Mouse (Mus musculus) intestine, postnatal 0 days (tissue): Measurements from ENCODE around the gene Urb1. TPM values are rescaled to one million over a fixed set of nuclear protein-coding genes. Genes with fewer than 3 reads are reported as not detected.

Experiments
- ATAC-seq: fragments of 200-750 bp; cut with Nextera tagmentation; 2 replicates; pipeline ENCODE4 v1.8.0; 2017; ENCODE audit warnings: mild to moderate bottlenecking, moderate TSS enrichment, moderate library complexity
- H3K27ac ChIP-seq: fragments of 300-500 bp; sonication (generic); 2 replicates; pipeline ENCODE4 v1.5.1; 2014; ENCODE audit warnings: mild to moderate bottlenecking, low read depth, low read length, moderate library complexity
- H3K27me3 ChIP-seq: fragments of 300-500 bp; sonication (generic); replicated peaks from 2 replicates; pipeline ENCODE4 v1.6.1; 2014; ENCODE audit warnings: low read length, mixed read lengths; ENCODE audit not compliant: control insufficient read depth, insufficient read depth
- H3K36me3 ChIP-seq: fragments of 300-500 bp; sonication (generic); 2 replicates; pipeline ENCODE4 v1.6.1; 2014; ENCODE audit warnings: mild to moderate bottlenecking, moderate library complexity; ENCODE audit not compliant: control insufficient read depth, insufficient read depth
- H3K4me1 ChIP-seq: fragments of 300-500 bp; sonication (generic); replicated peaks from 2 replicates; pipeline ENCODE4 v1.6.1; 2014; ENCODE audit warnings: antibody characterized with exemption, low read length, mixed read lengths; ENCODE audit not compliant: control insufficient read depth, insufficient read depth
- H3K4me2 ChIP-seq: fragments of 300-500 bp; sonication (generic); replicated peaks from 2 replicates; pipeline ENCODE4 v1.6.1; 2014; ENCODE audit warnings: low read depth, mild to moderate bottlenecking, moderate library complexity
- H3K4me3 ChIP-seq: fragments of 300-500 bp; sonication (generic); 2 replicates; pipeline ENCODE4 v1.5.1; 2014; ENCODE audit warnings: low read depth, low read length
- H3K9ac ChIP-seq: fragments of 300-500 bp; sonication (generic); 2 replicates; pipeline ENCODE4 v1.6.1; 2014; ENCODE audit warnings: mild to moderate bottlenecking, low read depth, low read length
- H3K9me3 ChIP-seq: fragments of 300-500 bp; sonication (generic); 2 replicates; pipeline ENCODE4 v1.6.1; 2016; ENCODE audit warnings: mixed run types; ENCODE audit not compliant: control insufficient read depth
- CTCF ChIP-seq: sonication (generic); IDR thresholded peaks from 2 replicates; pipeline ENCODE4 v1.5.1; 2016; ENCODE audit warnings: low read depth, mild to moderate bottlenecking, control low read depth, antibody characterized with exemption, moderate library complexity
- WGBS: fragments of 180-500 bp; shearing (Covaris S2); extraction: QIAGEN DNeasy Blood & Tissue Kit; methylation state at CpG from one replicate; pipeline ENCODE4 v1.1.7; 2014; 5-methylcytosine and 5-hydroxymethylcytosine counted together
- polyA plus RNA-seq: library from polyadenylated mRNA; unstranded; fragments of >200 nt; fragmentation: Nextera tagmentation; extraction: Ambion mirVana; gene quantifications from 2 replicates; pipeline ENCODE4 v1.2.1, GENCODE M21; 2015

The Urb1 gene
- polyA plus RNA-seq, 1 experiment from 2014 or later = 2.4 TPM

DNA sequence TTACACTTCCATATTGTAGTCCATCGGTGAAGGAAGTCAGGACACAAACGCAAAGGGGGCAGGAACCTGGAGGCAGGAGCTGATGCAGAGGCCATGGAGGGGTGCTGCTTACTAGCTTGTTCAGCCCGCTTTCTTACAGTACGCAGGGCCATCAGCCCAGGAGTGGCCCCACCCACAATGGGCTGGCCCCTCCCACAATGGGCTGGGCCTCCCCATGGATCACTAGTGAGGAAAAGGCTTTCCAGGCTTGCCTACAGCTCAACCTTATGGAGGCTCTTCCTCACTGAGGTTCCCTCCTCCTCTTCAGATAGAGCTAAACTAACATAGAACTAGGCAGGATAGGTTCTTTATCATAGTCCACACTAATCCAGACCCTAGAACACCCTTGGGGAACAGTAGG, 86.2 kb downstream of the Urb1 start:
- Histone ChIP-seq H3K36me3 (peaks cover 8% of the 10 kb centered on the region; the same call in 1 of the 2 replicates), H3K27me3 (no peaks in the 10 kb centered on the region), H3K4me2 (no peak overlapping the region), H3K9ac (no peak overlapping the region), H3K9me3 (no peaks in the 10 kb centered on the region), H3K27ac (no peak overlapping the region), H3K4me3 (no peak overlapping the region), H3K4me1 (no peaks in the 10 kb centered on the region; the same call in 1 of the 2 replicates)
- 89% methylated on average over 4 of the region's 4 CpGs for WGBS
- ATAC-seq = no peak
- no peak for TF ChIP-seq CTCF

DNA sequence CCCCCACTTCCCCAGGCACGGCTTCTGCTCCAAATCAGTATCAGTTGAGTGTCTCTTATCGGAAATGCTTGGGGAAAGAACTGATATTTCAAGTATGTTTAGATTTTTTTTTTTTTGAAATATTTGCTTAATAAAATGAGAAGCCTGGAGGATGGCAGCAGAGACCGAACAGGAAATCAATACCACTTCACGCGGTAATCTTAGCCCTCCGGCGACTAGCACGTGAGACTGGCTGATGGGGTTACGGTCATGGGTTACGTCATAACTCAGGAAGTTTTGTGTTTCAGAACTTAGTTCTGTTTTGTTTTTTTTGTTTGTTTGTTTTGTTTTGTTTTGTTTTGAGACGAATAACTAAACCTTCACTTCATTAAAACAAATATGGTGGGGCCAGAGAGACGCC, 99.9 kb downstream of the Urb1 start:
- H3K36me3 ChIP-seq = no peaks in the 10 kb centered on the region
- H3K27ac ChIP-seq = no peak overlapping the region
- H3K4me1 ChIP-seq = no peaks in the 10 kb centered on the region
- H3K27me3 ChIP-seq = no peaks in the 10 kb centered on the region
- H3K9ac ChIP-seq = no peak overlapping the region
- no peak for TF ChIP-seq CTCF
- H3K4me3 ChIP-seq = no peak overlapping the region
- no peaks in the 10 kb centered on the region for H3K9me3 ChIP-seq
- H3K4me2 ChIP-seq = no peak overlapping the region
- no peak for ATAC-seq
- 55% methylated on average over 12 of the region's 12 CpGs for WGBS

DNA sequence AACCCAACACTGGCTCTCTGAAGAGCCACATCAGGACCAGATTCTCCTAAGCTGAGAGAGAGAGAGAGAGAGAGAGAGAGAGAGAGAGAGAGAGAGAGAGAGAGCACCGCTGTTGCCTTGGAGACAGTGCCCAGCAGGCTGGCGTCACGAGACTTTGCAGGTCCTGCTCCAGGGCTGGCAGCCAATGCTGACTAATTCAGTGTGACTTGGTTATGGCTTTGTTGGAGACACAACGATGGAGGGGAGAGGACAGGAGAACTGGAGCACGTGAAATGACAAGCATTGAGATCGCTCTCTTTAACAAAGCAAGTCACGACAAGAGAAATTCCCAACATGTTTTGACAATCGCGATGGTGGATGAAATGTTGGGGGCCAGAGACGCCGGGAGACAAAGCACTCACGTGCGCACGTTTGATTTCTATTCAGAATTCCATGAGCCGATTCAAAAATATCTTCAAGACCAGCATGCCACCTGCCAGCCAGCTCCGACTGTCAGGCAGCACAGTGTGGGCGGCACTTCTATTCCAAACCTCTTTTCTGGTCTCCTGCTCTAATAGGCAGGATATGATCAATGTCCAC, 100.4 kb downstream of the Urb1 start:
- WGBS = 44% methylated on average over 17 of the region's 17 CpGs
- Histone ChIP-seq H3K9me3 (no peaks in the 10 kb centered on the region), H3K27me3 (no peaks in the 10 kb centered on the region), H3K4me1 (no peaks in the 10 kb centered on the region), H3K36me3 (no peaks in the 10 kb centered on the region), H3K9ac (no peak overlapping the region), H3K4me3 (no peak overlapping the region), H3K4me2 (no peak overlapping the region; the same call in 1 of the 2 replicates), H3K27ac (no peak overlapping the region)
- TF ChIP-seq CTCF = no peak
- ATAC-seq = no peak

DNA sequence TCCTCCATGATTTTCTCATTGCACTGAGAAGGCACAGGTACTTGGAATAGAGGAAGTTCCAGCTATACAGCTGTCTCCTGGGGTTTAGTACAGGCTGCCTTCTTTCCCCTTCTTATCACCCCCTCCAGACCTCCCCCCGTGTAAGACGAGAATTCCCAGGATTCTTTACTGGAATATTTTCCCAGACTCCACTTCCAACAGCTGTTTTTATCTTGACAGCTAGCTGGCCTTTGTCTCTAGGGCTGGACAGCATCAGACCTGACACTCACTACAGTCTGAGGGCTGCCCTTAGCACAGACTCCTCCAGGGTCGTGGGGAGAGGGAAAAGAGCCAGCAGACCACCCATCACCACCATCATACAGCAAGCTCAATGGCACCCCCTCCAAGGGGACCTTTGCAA, 103.9 kb downstream of the Urb1 start:
- H3K27ac ChIP-seq = no peak overlapping the region
- no peak for ATAC-seq
- H3K4me3 ChIP-seq = no peak overlapping the region
- H3K4me2 ChIP-seq = no peak overlapping the region
- H3K36me3 ChIP-seq = no peaks in the 10 kb centered on the region
- no peaks in the 10 kb centered on the region for H3K4me1 ChIP-seq
- TF ChIP-seq CTCF = no peak
- no peaks in the 10 kb centered on the region for H3K9me3 ChIP-seq
- no peaks in the 10 kb centered on the region for H3K27me3 ChIP-seq
- WGBS = 34% methylated on average over 3 of the region's 3 CpGs
- H3K9ac ChIP-seq = no peak overlapping the region

DNA sequence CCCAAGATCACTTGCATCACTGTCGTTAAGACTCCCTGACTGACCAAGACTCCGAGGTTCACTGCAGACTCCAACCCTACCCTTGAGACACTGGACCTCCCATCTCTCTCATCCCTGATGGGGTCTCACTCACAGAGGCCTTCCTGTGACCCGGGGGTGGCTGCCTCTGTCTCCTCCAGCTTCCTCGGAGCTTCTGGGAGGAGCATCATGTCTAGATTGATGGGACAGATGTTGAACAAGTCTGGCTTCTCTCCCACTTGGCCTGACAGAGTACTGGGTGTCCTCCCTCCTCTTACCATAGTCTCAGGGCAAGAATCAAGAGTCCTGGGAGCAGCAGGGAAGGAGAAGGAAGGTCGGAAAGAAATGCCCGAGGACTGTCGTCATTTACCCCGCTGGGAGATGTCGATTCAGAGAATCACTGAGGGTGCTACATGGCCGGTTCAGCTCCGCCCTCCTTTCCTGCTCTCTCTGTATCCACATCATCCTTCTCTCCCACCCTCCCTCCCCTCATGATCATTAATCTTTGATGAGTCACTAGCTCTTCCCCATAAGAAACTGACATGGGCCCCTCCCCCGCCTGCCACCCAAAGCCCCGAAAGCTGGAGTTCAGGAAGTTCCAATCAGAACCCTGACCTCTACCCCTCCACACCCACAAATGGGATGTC, 105.9 kb downstream of the Urb1 start:
- no peaks in the 10 kb centered on the region for H3K9me3 ChIP-seq
- H3K36me3 ChIP-seq = no peaks in the 10 kb centered on the region
- no peak overlapping the region for H3K4me2 ChIP-seq
- no peak for ATAC-seq
- no peaks in the 10 kb centered on the region for H3K4me1 ChIP-seq
- no peak overlapping the region for H3K27ac ChIP-seq
- 51% methylated on average over 13 of the region's 13 CpGs for WGBS
- no peak overlapping the region for H3K4me3 ChIP-seq
- H3K9ac ChIP-seq = no peak overlapping the region
- no peak for TF ChIP-seq CTCF
- no peaks in the 10 kb centered on the region for H3K27me3 ChIP-seq

DNA sequence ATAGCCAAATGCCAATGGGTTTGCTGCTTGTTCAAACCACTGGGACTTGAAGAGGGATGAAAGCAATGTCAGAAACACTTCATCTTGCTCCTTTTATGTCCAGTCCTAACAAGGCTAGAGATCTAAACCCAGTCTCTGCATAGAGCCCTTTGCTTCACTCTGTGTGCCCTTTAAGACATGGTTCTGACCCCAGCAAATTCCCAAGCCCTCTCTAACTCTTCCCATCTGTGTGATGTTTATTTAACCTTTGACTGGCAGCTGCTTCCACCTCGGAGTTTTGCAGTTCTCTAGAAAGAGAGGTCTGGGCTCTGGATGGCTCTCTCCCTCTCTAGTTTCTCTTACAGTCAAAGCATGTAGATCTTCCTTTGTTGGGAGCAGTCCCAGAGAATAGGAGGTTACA, 106.6 kb downstream of the Urb1 start:
- Histone ChIP-seq H3K4me3 (no peak overlapping the region), H3K4me2 (no peak overlapping the region), H3K27ac (no peak overlapping the region), H3K27me3 (no peaks in the 10 kb centered on the region), H3K36me3 (no peaks in the 10 kb centered on the region), H3K9ac (no peak overlapping the region), H3K9me3 (no peaks in the 10 kb centered on the region), H3K4me1 (no peaks in the 10 kb centered on the region)
- 6% methylated on average over 1 of the region's 1 CpGs for WGBS
- no peak for ATAC-seq
- no peak for TF ChIP-seq CTCF
